Mouse (Mus musculus) thymus, adult 2 months (tissue): ENCODE measurements around the gene Psmd12. TPM values are rescaled to one million over a fixed set of nuclear protein-coding genes. Genes with fewer than 3 reads are reported as not detected.

Experiments used
- DNase-seq: peaks from one replicate; pipeline ENCODE4 v3.0.0; 2021
- H3K27ac ChIP-seq: fragments of 200-500 bp; 2 replicates; pipeline ENCODE4 v1.5.1; 2012; ENCODE audit warnings: low read length, control low read depth; ENCODE audit not compliant: control insufficient read depth, insufficient read depth
- H3K27me3 ChIP-seq: fragments of 200-500 bp; 2 replicates; pipeline ENCODE4 v1.6.1; 2012; ENCODE audit warnings: mild to moderate bottlenecking, low read length, moderate library complexity, mixed read lengths; ENCODE audit not compliant: control insufficient read depth, insufficient read depth
- H3K36me3 ChIP-seq: fragments of 200-500 bp; 2 replicates; pipeline ENCODE4 v1.6.1; 2012; ENCODE audit warnings: mild to moderate bottlenecking, low read length, moderate library complexity; ENCODE audit not compliant: control insufficient read depth, insufficient read depth
- H3K4me1 ChIP-seq: fragments of 200-500 bp; replicated peaks from 2 replicates; pipeline ENCODE4 v1.6.1; 2012; ENCODE audit warnings: low read length; ENCODE audit not compliant: control insufficient read depth, insufficient read depth
- H3K4me3 ChIP-seq: fragments of 200-500 bp; 2 replicates; pipeline ENCODE4 v1.5.1; 2012; ENCODE audit warnings: mild to moderate bottlenecking, low read length, control low read depth, moderate library complexity; ENCODE audit not compliant: control insufficient read depth, insufficient read depth
- CTCF ChIP-seq: fragments of 200-500 bp; IDR thresholded peaks from 2 replicates; pipeline ENCODE4 v1.5.1; 2012; ENCODE audit warnings: mild to moderate bottlenecking, control low read depth, low read length, moderate library complexity, borderline replicate concordance; ENCODE audit not compliant: control insufficient read depth, poor library complexity, insufficient read depth; ENCODE audit errors: extremely low read depth
- POLR2A ChIP-seq: fragments of 200-500 bp; IDR thresholded peaks from 2 replicates; pipeline ENCODE4 v1.6.1; 2012; ENCODE audit warnings: mild to moderate bottlenecking, low read length, control low read depth, moderate library complexity; ENCODE audit not compliant: control insufficient read depth, poor library complexity, insufficient read depth; ENCODE audit errors: extremely low read depth
- WGBS: fragments of 180-500 bp; shearing (Covaris S2); methylation state at CpG from one replicate; pipeline ENCODE4 v1.1.7; 2018; 5-methylcytosine and 5-hydroxymethylcytosine counted together
- polyA plus RNA-seq: library from polyadenylated mRNA; depleted of rRNA; stranded (reverse); fragments of >200 nt; gene quantifications from 2 replicates; pipeline ENCODE4 v1.2.3, GENCODE M21; 2012; rRNA removed

Psmd12 gene
- polyA plus RNA-seq, 1 experiment, result 15.8 TPM

GRCm38 (mm10) chr11:107538994-107539393 lies 59.7 kb downstream of the Psmd12 start:
- TF ChIP-seq CTCF, result no peak
- TF ChIP-seq POLR2A, result no peak
- DNase-seq, result no peak
- Histone ChIP-seq H3K27ac (no peak overlapping the region), H3K4me1 (peaks cover 3% of the 10 kb centered on the region), H3K36me3 (no peaks in the 10 kb centered on the region), H3K4me3 (no peak overlapping the region), H3K27me3 (no peaks in the 10 kb centered on the region)
- 69% methylated on average over 4 of the region's 4 CpGs for WGBS

GRCm38 (mm10) chr11:107540339-107540738 lies 61.1 kb downstream of the Psmd12 start:
- WGBS, result 64% methylated on average over 1 of the region's 1 CpGs
- Histone ChIP-seq H3K36me3 (no peaks in the 10 kb centered on the region), H3K27me3 (no peaks in the 10 kb centered on the region), H3K27ac (no peak overlapping the region), H3K4me3 (no peak overlapping the region), H3K4me1 (peaks cover 3% of the 10 kb centered on the region)
- no peak for TF ChIP-seq CTCF
- TF ChIP-seq POLR2A, result no peak
- DNase-seq, result no peak

GRCm38 (mm10) chr11:107545747-107546476 lies 66.6 kb downstream of the Psmd12 start:
- 83% methylated on average over 13 of the region's 13 CpGs for WGBS
- TF ChIP-seq CTCF (no peak), POLR2A (no peak)
- no peak for DNase-seq
- H3K4me3 ChIP-seq, result no peak overlapping the region
- H3K36me3 ChIP-seq, result peaks cover 8% of the 10 kb centered on the region
- no peaks in the 10 kb centered on the region for H3K27me3 ChIP-seq
- H3K27ac ChIP-seq, result no peak overlapping the region
- peaks cover 14% of the 10 kb centered on the region; the same call in 1 of the 2 replicates for H3K4me1 ChIP-seq

GRCm38 (mm10) chr11:107546667-107547301 lies 67.5 kb downstream of the Psmd12 start:
- Histone ChIP-seq H3K27me3 (no peaks in the 10 kb centered on the region), H3K4me1 (peaks cover 14% of the 10 kb centered on the region; the same call in 1 of the 2 replicates), H3K27ac (no peak overlapping the region), H3K36me3 (peaks cover 11% of the 10 kb centered on the region), H3K4me3 (peak overlapping the region; percentile 90)
- TF ChIP-seq POLR2A (no peak), CTCF (no peak)
- under 1% methylated on average over 37 of the region's 37 CpGs for WGBS
- DNase-seq, result peak; percentile 49

- peaks cover 15% of the 10 kb centered on the region for H3K36me3 ChIP-seq
- WGBS, result under 1% methylated on average over 70 of the region's 70 CpGs
- peak; percentile 29; the same call in 1 of the 2 replicates for TF ChIP-seq POLR2A
- peak; percentile 63; the same call in 1 of the 2 replicates for TF ChIP-seq CTCF
- H3K4me1 ChIP-seq, result peaks cover 14% of the 10 kb centered on the region; the same call in 1 of the 2 replicates
- H3K4me3 ChIP-seq, result peak within 1 kb of the TSS; percentile 90
- DNase-seq, result peak; percentile 82
- no peaks in the 10 kb centered on the region for H3K27me3 ChIP-seq
- peak within 1 kb of the TSS; percentile 52 for H3K27ac ChIP-seq
Measured at GRCm38 (mm10) chr11:107547351-107548203, 68.3 kb downstream of the Psmd12 start, which contains the start of gene Helz. Helz (plus strand) TSS chr11:107547930.

- Histone ChIP-seq H3K4me3 (peak overlapping the region; percentile 90), H3K4me1 (peaks cover 14% of the 10 kb centered on the region; the same call in 1 of the 2 replicates), H3K27ac (peak overlapping the region; percentile 52), H3K36me3 (peaks cover 16% of the 10 kb centered on the region), H3K27me3 (no peaks in the 10 kb centered on the region)
- peak; percentile 62 for DNase-seq
- TF ChIP-seq CTCF, result no peak; the same call in 1 of the 2 replicates
- 0 out of 2 replicates have a peak, but pooled peaks have one; percentile 3 for TF ChIP-seq POLR2A
- WGBS, result 7% methylated on average over 39 of the region's 39 CpGs
Measured at GRCm38 (mm10) chr11:107548204-107548975, 69.1 kb downstream of the Psmd12 start.

Other genes starting within 250 kb of the Psmd12 start
- 11.3 and 12.2 TPM in 2 replicates for gene Pitpnc1, start 8.8 kb upstream of the Psmd12 start, polyA plus RNA-seq
- 66.9 and 82.2 TPM in 2 replicates for gene Helz, start 68.4 kb downstream of the Psmd12 start, polyA plus RNA-seq
- 0.18 and 0.33 TPM in 2 replicates for gene Cacng1, start 237.0 kb downstream of the Psmd12 start, polyA plus RNA-seq